Mouse (Mus musculus) liver, adult (tissue): Measurements from ENCODE around the gene Grwd1.

Experiments used
- GATA4 ChIP-seq: IDR thresholded peaks from 2 replicates; pipeline ENCODE4 v1.6.1; 2014; ENCODE audit warnings: mild to moderate bottlenecking, low read length; ENCODE audit not compliant: insufficient replicate concordance

The Grwd1 gene

GRCm38 (mm10) chr7:45856950-45857901 lies 26.5 kb upstream of the Grwd1 start:
- TF ChIP-seq GATA4: no peak

GRCm38 (mm10) chr7:45853089-45853488 lies 22.3 kb upstream of the Grwd1 start:
- TF ChIP-seq GATA4: no peak

GRCm38 (mm10) chr7:45850661-45851060 lies 19.9 kb upstream of the Grwd1 start:
- TF ChIP-seq GATA4: no peak

- TF ChIP-seq GATA4: no peak
Measured at GRCm38 (mm10) chr7:45848447-45849027, 17.8 kb upstream of the Grwd1 start.

GRCm38 (mm10) chr7:45842950-45843744 lies 12.4 kb upstream of the Grwd1 start:
- TF ChIP-seq GATA4: no peak

GRCm38 (mm10) chr7:45833924-45834323 lies 3.2 kb upstream of the Grwd1 start:
- TF ChIP-seq GATA4: no peak

GRCm38 (mm10) chr7:45833148-45833790 lies 2.5 kb upstream of the Grwd1 start:
- TF ChIP-seq GATA4: no peak

- TF ChIP-seq GATA4: no peak
Measured at GRCm38 (mm10) chr7:45832428-45832827, 1.7 kb upstream of the Grwd1 start.

GRCm38 (mm10) chr7:45831128-45831525 lies 383 bp upstream of the Grwd1 start:
- TF ChIP-seq GATA4: no peak

- TF ChIP-seq GATA4: no peak
Measured at GRCm38 (mm10) chr7:45826631-45827030, 4.1 kb downstream of the Grwd1 start.

GRCm38 (mm10) chr7:45824598-45824997 lies 6.1 kb downstream of the Grwd1 start, which contains the start of gene Kcnj14:
Gene Kcnj14, minus strand, starts transcription at chr7:45824782.
- no peak for TF ChIP-seq GATA4

GRCm38 (mm10) chr7:45820913-45821312 lies 9.8 kb downstream of the Grwd1 start:
- no peak for TF ChIP-seq GATA4

GRCm38 (mm10) chr7:45819843-45820242 lies 10.9 kb downstream of the Grwd1 start:
- no peak for TF ChIP-seq GATA4

GRCm38 (mm10) chr7:45815984-45816351 lies 14.8 kb downstream of the Grwd1 start:
- no peak for TF ChIP-seq GATA4

- no peak for TF ChIP-seq GATA4
Measured at GRCm38 (mm10) chr7:45815323-45815983, 15.3 kb downstream of the Grwd1 start.

- no peak for TF ChIP-seq GATA4
Measured at GRCm38 (mm10) chr7:45814841-45815240, 15.9 kb downstream of the Grwd1 start.
